Mouse (Mus musculus) limb, embryonic 13.5 days (tissue): ENCODE data around the gene G6pdx. TPM values are rescaled to one million over a fixed set of nuclear protein-coding genes. Genes with fewer than 3 reads are reported as not detected.
A peak's percentile ranks its signal among the peaks of the same experiment; 100 is the strongest.

Source experiments
- ATAC-seq: fragments of 200-750 bp; cut with Nextera tagmentation; 2 replicates; pipeline ENCODE4 v1.8.0; 2017; ENCODE audit warnings: low read depth, moderate number of reproducible peaks, moderate TSS enrichment; ENCODE audit not compliant: low FRiP score
- H3K27ac ChIP-seq: fragments of 300-500 bp; sonication (generic); 2 replicates; pipeline ENCODE4 v1.5.1; 2015; ENCODE audit warnings: inconsistent platforms, mild to moderate bottlenecking, moderate library complexity
- H3K27me3 ChIP-seq: fragments of 300-500 bp; sonication (generic); 2 replicates; pipeline ENCODE4 v1.6.1; 2015; ENCODE audit warnings: mild to moderate bottlenecking, inconsistent platforms
- H3K36me3 ChIP-seq: fragments of 300-500 bp; sonication (generic); 2 replicates; pipeline ENCODE4 v1.6.1; 2015; ENCODE audit warnings: inconsistent platforms, mild to moderate bottlenecking, moderate library complexity
- H3K4me1 ChIP-seq: fragments of 300-500 bp; sonication (generic); 2 replicates; pipeline ENCODE4 v1.6.1; 2015; ENCODE audit warnings: inconsistent platforms
- H3K4me2 ChIP-seq: fragments of 300-500 bp; sonication (generic); replicated peaks from 2 replicates; pipeline ENCODE4 v1.6.1; 2015; ENCODE audit warnings: inconsistent platforms, mild to moderate bottlenecking, moderate library complexity
- H3K4me3 ChIP-seq: fragments of 300-500 bp; sonication (generic); 2 replicates; pipeline ENCODE4 v1.5.1; 2015; ENCODE audit warnings: moderate library complexity, mild to moderate bottlenecking, inconsistent platforms
- H3K9ac ChIP-seq: fragments of 300-500 bp; sonication (generic); 2 replicates; pipeline ENCODE4 v1.6.1; 2015; ENCODE audit warnings: mild to moderate bottlenecking, inconsistent platforms
- H3K9me3 ChIP-seq: fragments of 300-500 bp; sonication (generic); 2 replicates; pipeline ENCODE4 v1.6.1; 2016; ENCODE audit warnings: inconsistent platforms
- WGBS: fragments of 180-500 bp; shearing (Covaris S2); methylation state at CpG from one replicate; pipeline ENCODE4 v1.1.7; 2015; 5-methylcytosine and 5-hydroxymethylcytosine counted together
- polyA plus RNA-seq: library from polyadenylated mRNA; unstranded; fragments of >200 nt; fragmentation: Nextera tagmentation; extraction: Ambion mirVana; gene quantifications from 2 replicates; pipeline ENCODE4 v1.2.1, GENCODE M21; 2015

The G6pdx gene
- polyA plus RNA-seq, 1 experiment from 2014 or later, result 45.6 TPM

DNA sequence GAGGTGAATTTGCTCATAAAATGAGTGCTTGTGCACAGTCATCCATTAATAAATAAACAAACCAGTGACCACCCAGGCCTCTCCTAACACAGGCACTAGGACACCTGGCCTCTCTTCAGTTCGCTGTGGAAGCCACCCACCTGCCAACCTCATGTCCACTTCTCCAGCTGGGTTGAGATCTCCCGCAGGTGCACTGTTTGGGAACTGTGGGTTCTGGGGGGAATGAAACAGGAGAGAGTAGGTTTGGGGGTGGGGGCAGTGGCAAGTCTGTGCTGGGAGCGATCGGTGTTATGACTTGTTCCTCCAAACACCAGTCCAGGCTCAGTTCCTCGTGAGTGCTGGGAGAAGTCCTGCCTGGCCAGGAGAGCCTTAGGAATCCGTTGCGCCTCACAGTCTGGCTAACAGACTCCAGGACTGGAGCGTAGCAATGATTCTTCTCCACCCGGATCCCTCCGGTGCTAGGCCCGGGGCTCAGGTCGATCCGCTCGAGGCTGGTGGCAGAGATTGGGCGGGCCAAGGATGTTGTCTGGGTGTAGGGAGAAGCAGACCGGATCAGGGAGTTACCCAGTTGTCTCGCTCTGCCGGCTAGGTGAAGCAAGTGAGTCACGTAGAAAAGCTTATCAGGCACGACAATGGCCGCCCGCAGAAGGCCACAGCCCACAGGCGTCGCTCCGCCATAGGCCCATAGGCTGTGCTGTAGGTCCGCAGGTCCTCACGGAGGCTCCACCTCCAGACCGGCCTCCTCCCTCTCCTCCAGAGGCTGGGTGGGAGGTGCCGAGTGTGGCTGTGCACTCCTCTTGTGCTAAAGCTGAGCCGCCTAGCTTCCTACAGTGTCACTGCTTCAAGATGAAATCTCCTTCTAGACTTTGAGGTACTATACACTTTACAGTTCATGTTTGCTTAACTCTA, 36.2 kb downstream of the G6pdx start, which contains the start of the genes Fam3a and Ikbkg:
Gene Fam3a (minus strand): TSS at position 738 of the 909 bp plus-strand sequence.
Gene Ikbkg (plus strand): TSS at position 756 of the 909 bp plus-strand sequence.
- 10% methylated on average over 28 of the region's 30 CpGs for WGBS
- H3K27ac ChIP-seq, result peak within 1 kb of the TSS; percentile 87
- ATAC-seq, result peak; percentile 100

DNA sequence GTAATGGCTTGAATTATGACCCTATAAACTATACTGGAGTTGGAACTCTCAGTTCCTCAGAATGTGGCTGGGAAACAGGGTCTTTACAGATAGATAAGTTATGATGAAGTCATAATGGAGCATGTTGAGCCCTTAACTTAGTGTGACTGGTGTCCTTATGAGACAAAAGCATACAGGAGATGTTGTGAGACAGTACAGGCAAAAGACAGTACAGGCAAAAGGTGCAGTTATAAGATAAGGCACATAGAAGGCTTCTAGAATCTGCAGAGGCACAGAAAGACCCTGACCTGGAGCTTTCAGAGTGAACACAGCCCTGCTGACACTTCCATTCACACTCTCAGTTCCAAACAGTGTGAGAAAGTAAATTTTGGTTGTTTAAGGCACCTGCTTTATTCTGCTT, 40.8 kb downstream of the G6pdx start:
- H3K4me2 ChIP-seq, result no peak overlapping the region
- peaks cover 34% of the 10 kb centered on the region for H3K36me3 ChIP-seq
- H3K4me1 ChIP-seq, result peaks cover 6% of the 10 kb centered on the region; the same call in 1 of the 2 replicates
- H3K27ac ChIP-seq, result no peak overlapping the region
- no peaks in the 10 kb centered on the region for H3K9me3 ChIP-seq
- no peak overlapping the region for H3K4me3 ChIP-seq
- H3K27me3 ChIP-seq, result no peaks in the 10 kb centered on the region
- no peak for ATAC-seq
- no peak overlapping the region for H3K9ac ChIP-seq

More for the DNA sequence above, 36.2 kb downstream of the G6pdx start, which contains the start of the genes Fam3a and Ikbkg:
- peaks cover 3% of the 10 kb centered on the region; the same call in 1 of the 2 replicates for H3K36me3 ChIP-seq
- peak within 1 kb of the TSS; percentile 56 for H3K4me3 ChIP-seq
- peak within 1 kb of the TSS; percentile 66 for H3K4me2 ChIP-seq
- H3K4me1 ChIP-seq, result peaks cover 6% of the 10 kb centered on the region; the same call in 1 of the 2 replicates
- no peaks in the 10 kb centered on the region for H3K9me3 ChIP-seq
- no peaks in the 10 kb centered on the region for H3K27me3 ChIP-seq
- H3K9ac ChIP-seq, result peak within 1 kb of the TSS; percentile 79

DNA sequence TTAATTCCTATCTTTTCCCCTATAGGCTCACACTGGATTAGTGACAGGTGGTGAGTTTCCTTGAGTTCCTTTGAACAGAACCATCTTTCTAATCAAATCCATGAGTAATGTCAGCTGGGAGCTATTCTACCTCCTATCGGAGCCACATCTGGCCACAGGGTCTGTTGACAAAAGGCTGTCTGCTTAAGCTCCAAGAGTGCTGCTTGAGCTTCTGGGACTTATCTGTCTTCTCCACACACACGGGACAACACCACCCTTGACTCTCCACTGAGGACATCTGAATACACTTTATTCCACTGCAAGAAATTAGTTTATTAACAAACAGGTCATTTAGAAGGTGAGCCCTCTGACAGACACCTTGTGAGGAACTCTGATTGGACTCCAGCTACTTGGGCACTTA, 44.5 kb downstream of the G6pdx start:
- no peak overlapping the region for H3K4me3 ChIP-seq
- H3K27ac ChIP-seq, result no peak overlapping the region
- ATAC-seq, result no peak
- H3K4me1 ChIP-seq, result no peaks in the 10 kb centered on the region
- peaks cover 31% of the 10 kb centered on the region for H3K36me3 ChIP-seq
- H3K9ac ChIP-seq, result no peak overlapping the region
- H3K9me3 ChIP-seq, result no peaks in the 10 kb centered on the region
- no peak overlapping the region for H3K4me2 ChIP-seq
- WGBS, result 56% methylated on average over 2 of the region's 2 CpGs
- H3K27me3 ChIP-seq, result no peaks in the 10 kb centered on the region

DNA sequence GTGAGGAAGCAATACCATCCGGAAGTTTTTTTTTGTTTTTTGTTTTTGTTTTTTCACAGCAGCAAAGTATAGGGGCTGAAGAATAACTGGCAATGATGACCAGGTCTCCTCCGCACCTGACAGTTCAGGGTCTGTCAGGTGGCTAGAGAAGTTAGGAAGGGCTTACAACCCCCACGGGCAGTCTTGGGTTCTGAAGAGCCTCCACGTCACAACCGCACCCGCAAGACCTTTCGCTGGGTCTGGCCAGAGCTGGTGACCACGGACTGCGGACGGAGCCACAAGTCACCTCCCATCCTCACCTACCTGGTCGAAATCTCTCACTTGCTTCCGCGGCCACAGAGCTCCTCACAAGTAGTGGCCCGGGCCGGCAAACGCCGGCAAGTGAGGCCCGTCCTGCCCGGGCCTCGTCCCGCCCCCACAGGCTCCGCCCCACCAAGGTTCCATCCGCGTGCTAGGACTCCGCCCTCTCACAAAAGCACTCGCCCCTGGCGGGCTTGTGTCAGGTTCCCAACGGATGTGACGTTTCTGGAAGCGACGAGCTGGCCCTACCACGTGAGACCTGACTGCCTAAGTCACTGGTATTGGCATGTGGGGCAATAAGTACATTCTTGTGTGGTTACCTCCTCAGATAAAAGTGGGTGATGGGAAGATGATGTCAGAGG, 56.0 kb downstream of the G6pdx start, which contains the start of the genes Ubl4a and Slc10a3:
Gene Ubl4a (minus strand): TSS at position 331 of the 662 bp plus-strand sequence.
Gene Slc10a3 (minus strand): TSS at position 462 of the 662 bp plus-strand sequence.
- Histone ChIP-seq H3K27me3 (no peaks in the 10 kb centered on the region), H3K4me2 (peak within 1 kb of the TSS; percentile 64), H3K36me3 (peaks cover 9% of the 10 kb centered on the region; the same call in 1 of the 2 replicates), H3K9ac (peak within 1 kb of the TSS; percentile 66), H3K27ac (no peak within 1 kb of the TSS), H3K4me1 (peaks cover 6% of the 10 kb centered on the region; the same call in 1 of the 2 replicates), H3K4me3 (peak within 1 kb of the TSS; percentile 48), H3K9me3 (no peaks in the 10 kb centered on the region)
- ATAC-seq, result peak; percentile 94
- WGBS, result 21% methylated on average over 32 of the region's 32 CpGs

DNA sequence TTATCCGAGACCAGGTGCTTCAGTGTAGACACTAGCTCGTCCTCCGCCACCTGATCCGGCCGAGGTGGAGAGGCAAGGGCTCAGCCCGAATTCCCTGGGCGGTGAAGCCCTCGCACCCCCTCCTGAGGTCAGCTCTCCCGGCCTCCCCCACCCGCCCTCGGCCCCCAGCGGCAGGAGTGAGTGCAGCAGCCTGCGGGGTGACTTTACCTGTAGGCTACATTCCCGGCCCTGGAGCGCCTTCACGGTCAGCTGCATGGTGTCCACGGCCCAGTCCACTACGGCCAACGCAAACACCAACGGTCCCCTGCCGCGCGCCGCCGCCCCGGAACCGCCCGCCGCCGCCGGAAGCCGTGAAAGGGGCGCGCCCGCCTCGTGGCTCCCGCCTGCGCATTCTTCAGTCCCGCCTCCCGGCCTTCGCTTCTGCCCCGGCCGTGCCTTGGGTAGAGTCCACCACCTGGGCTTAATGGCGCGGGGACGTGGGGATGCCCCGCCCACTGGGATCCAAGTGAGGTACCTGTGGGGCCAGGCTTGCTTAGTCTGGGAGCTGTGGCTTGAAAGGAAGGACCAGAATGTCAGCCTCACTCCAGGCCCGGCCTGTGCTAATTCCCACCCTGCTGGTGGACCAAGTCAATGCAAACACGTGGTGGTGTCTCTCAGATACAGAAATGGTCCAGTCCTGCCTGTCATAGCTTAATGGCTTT, 60.6 kb downstream of the G6pdx start:
- peak overlapping the region; percentile 61 for H3K4me3 ChIP-seq
- H3K27me3 ChIP-seq, result no peaks in the 10 kb centered on the region
- 23% methylated on average over 31 of the region's 49 CpGs for WGBS
- peaks cover 12% of the 10 kb centered on the region; the same call in 1 of the 2 replicates for H3K36me3 ChIP-seq
- peak overlapping the region; percentile 81 for H3K9ac ChIP-seq
- H3K27ac ChIP-seq, result peak overlapping the region; percentile 75
- H3K9me3 ChIP-seq, result no peaks in the 10 kb centered on the region
- peak; percentile 75 for ATAC-seq
- peaks cover 12% of the 10 kb centered on the region for H3K4me1 ChIP-seq
- H3K4me2 ChIP-seq, result peak overlapping the region; percentile 70

DNA sequence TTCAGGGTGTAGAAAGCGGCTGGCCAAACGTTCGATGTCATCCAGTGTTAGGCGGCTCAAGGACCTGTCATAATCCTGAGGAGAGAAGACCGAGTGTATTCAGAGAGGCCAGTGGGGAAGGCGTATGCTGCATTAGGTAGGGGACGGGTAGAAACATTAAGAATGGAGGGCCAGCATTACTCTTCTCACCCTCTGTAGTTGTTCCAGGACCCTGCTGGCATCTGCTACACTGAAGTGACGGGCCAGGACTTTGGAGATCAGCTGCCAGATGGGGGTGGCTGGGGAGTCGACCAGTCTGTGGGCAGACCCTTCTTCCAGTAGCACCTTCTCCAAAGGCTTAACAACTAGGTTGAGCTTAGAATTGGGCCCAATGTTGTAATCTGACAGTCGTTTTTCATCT, 61.5 kb downstream of the G6pdx start:
- Histone ChIP-seq H3K36me3 (peaks cover 12% of the 10 kb centered on the region; the same call in 1 of the 2 replicates), H3K4me1 (peaks cover 11% of the 10 kb centered on the region), H3K4me3 (peak overlapping the region; percentile 61), H3K4me2 (peak overlapping the region; percentile 70), H3K9me3 (no peaks in the 10 kb centered on the region), H3K9ac (peak overlapping the region; percentile 81), H3K27me3 (no peaks in the 10 kb centered on the region), H3K27ac (no peak overlapping the region)
- ATAC-seq, result no peak
- WGBS, result 64% methylated on average over 10 of the region's 10 CpGs

Other genes with a start within 250 kb of the G6pdx start
- gene Flna, start 179.4 kb downstream of the G6pdx start, polyA plus RNA-seq, result 275 and 314 TPM in 2 replicates
- 26.7 and 27.8 TPM in 2 replicates for gene Emd, start 174.5 kb downstream of the G6pdx start, polyA plus RNA-seq
- 828 and 885 TPM in 2 replicates for gene Rpl10, start 158.4 kb downstream of the G6pdx start, polyA plus RNA-seq
- gene Taz, start 147.3 kb downstream of the G6pdx start, polyA plus RNA-seq, result 91.0 and 92.2 TPM in 2 replicates
- gene Dnase1l1, start 146.9 kb downstream of the G6pdx start, polyA plus RNA-seq, result 11.7 and 12.0 TPM in 2 replicates
- 127 and 128 TPM in 2 replicates for gene Atp6ap1, start 132.1 kb downstream of the G6pdx start, polyA plus RNA-seq
- gene Gdi1, start 124.2 kb downstream of the G6pdx start, polyA plus RNA-seq, result 247 and 260 TPM in 2 replicates
- gene Fam50a, start 116.2 kb downstream of the G6pdx start, polyA plus RNA-seq, result 73.5 and 76.5 TPM in 2 replicates
- 21.2 and 25.3 TPM in 2 replicates for gene Plxna3, start 100.1 kb downstream of the G6pdx start, polyA plus RNA-seq
- gene Lage3, start 75.6 kb downstream of the G6pdx start, polyA plus RNA-seq, result 114 and 115 TPM in 2 replicates
- 62.2 and 68.2 TPM in 2 replicates for gene Ubl4a, start 56.0 kb downstream of the G6pdx start, polyA plus RNA-seq
- gene Slc10a3, start 55.8 kb downstream of the G6pdx start, polyA plus RNA-seq, result 19.6 and 21.3 TPM in 2 replicates
- 42.3 and 43.5 TPM in 2 replicates for gene Fam3a, start 35.9 kb downstream of the G6pdx start, polyA plus RNA-seq
- 18.2 and 18.4 TPM in 2 replicates for gene Ikbkg, start 35.9 kb downstream of the G6pdx start, polyA plus RNA-seq
- gene Gm6880, start 52.2 kb upstream of the G6pdx start, polyA plus RNA-seq, result 2.1 and 4.3 TPM in 2 replicates
- not detected in 2 replicates for gene Olfr1326-ps1, start 145.7 kb upstream of the G6pdx start, polyA plus RNA-seq
- gene Olfr1325, start 163.5 kb upstream of the G6pdx start, polyA plus RNA-seq, result not detected in 2 replicates
- 0.06 TPM in 1 of 2 replicates, not detected in the other for gene Gm5640, start 216.4 kb upstream of the G6pdx start, polyA plus RNA-seq